Mouse (Mus musculus) liver, postnatal 0 days (tissue): ENCODE measurements around the gene Lgals9.

Experiments used
- CTCF ChIP-seq: sonication (generic); IDR thresholded peaks from 2 replicates; pipeline ENCODE4 v1.5.1; 2016; ENCODE audit warnings: antibody characterized with exemption, low read depth
- EP300 ChIP-seq: IDR thresholded peaks from 2 replicates; pipeline ENCODE4 v1.6.1; 2016; ENCODE audit warnings: antibody characterized with exemption, low read depth, mild to moderate bottlenecking

DNA sequence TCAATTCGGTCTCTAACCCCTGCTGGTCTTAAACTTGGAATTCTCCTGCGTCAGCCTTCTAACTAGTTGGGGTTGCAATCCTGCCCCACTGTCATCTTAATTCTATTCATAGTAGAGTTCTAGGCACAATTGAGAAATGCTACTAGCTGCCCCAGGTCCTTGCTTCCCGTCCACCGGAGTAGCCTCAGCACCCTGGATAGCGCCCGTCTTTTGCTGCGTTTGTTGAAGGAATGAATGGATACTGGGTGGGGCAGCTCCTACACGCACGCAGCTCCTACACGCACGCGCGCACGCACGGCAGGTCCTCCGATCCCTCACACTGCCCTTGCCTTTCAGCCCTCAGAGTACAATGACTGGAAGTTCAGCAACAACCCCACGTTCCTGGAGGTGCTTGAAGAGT, 32.3 kb downstream of the Lgals9 start:
- TF ChIP-seq EP300 (no peak), CTCF (no peak)
